Mouse (Mus musculus): ENCODE measurements around the gene Pxylp1. TPM values are rescaled to one million over a fixed set of nuclear protein-coding genes. Genes with fewer than 3 reads are reported as not detected.

Gene Pxylp1
- polyA plus RNA-seq, 1 experiment from 2014 or later = 48.5 TPM

DNA sequence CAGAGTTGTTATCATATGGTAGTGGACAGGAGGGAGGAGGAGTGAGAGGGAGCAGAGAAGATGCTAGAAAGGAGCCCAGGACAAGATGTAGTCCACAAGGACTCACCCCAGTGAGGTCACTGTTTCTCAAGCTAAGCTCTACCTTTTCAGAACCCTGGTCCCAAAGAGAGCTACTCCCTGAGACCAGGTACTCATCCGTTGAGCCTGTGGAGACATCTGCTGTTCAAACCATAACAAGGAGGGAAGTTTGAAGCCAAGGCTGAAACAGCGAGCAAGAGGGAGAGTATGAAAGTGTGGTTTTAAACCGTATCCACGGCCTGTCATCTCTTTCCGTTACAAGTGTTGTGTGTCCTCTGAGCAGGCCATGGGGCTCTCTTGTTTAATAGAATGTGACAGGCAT, 22.9 kb downstream of the Pxylp1 start:
- H3K36me3 ChIP-seq (replicated peaks) = no peaks in the 10 kb centered on the region; the same call in 1 of the 2 replicates
- H3K4me1 ChIP-seq = peaks cover 4% of the 10 kb centered on the region; the same call in 1 of the 2 replicates
- no peak overlapping the region for H3K4me2 ChIP-seq
- no peak overlapping the region for H3K4me3 ChIP-seq (replicated peaks)
- 0 out of 2 replicates have a peak, but pooled peaks cover 3% of the 10 kb centered on the region for H3K9me3 ChIP-seq
- no peaks in the 10 kb centered on the region for H3K27me3 ChIP-seq
- no peak overlapping the region for H3K27ac ChIP-seq
- H3K9ac ChIP-seq = no peak overlapping the region
- WGBS = 94% methylated on average over 5 of the region's 5 CpGs
- no peak for ATAC-seq (ENCODE audit: low FRiP score)

DNA sequence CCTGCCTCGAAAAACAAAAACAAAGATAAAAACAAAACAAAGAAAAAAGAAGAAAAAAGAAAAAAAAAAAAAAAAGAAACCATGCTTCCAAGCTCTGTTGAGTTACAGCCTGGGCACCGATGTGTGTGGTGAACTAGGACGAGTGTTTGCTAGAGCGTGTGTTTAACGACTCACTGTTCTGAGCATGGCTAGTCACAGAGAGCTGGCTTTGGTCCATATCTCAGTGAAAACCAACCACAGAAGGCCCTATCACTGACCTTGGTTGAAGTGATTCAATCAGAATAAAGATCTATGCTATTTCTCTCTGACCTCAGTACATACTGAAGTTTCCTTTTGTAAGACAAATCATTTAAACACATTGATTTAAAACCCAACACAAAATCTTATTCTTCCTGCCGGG, 23.9 kb downstream of the Pxylp1 start:
- H3K9me3 ChIP-seq = 0 out of 2 replicates have a peak, but pooled peaks cover 3% of the 10 kb centered on the region
- no peak overlapping the region for H3K4me2 ChIP-seq
- no peaks in the 10 kb centered on the region for H3K27me3 ChIP-seq
- H3K4me1 ChIP-seq = peaks cover 4% of the 10 kb centered on the region; the same call in 1 of the 2 replicates
- no peak for ATAC-seq (ENCODE audit: low FRiP score)
- no peak overlapping the region for H3K9ac ChIP-seq
- 91% methylated on average over 6 of the region's 6 CpGs for WGBS
- no peak overlapping the region for H3K27ac ChIP-seq
- no peaks in the 10 kb centered on the region; the same call in 1 of the 2 replicates for H3K36me3 ChIP-seq (replicated peaks)
- no peak overlapping the region for H3K4me3 ChIP-seq (replicated peaks)

DNA sequence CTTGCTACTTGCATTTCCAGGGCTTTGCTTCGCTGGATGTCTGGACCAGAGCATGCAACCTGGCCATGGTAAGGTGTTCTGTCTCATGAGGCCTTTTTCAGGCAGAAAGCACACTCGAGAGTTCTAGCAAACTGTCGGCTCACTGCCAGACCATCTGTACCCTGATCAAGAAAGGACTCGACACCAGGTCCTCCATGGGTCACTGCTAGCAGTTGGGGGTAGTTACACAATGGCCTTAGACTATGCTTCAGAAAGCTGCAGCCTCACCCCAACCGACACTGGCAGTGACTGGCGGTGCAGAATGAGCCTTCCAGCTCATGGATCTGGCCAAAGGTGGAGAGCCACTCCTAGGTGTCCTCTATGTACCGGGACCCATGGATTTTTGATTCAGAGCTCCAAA, 25.3 kb downstream of the Pxylp1 start:
- H3K36me3 ChIP-seq (replicated peaks) = no peaks in the 10 kb centered on the region
- 0 out of 2 replicates have a peak, but pooled peaks cover 3% of the 10 kb centered on the region for H3K9me3 ChIP-seq
- WGBS = 56% methylated on average over 7 of the region's 7 CpGs
- no peak overlapping the region for H3K4me2 ChIP-seq
- H3K4me1 ChIP-seq = peaks cover 4% of the 10 kb centered on the region; the same call in 1 of the 2 replicates
- H3K4me3 ChIP-seq (replicated peaks) = no peak overlapping the region
- ATAC-seq (ENCODE audit: low FRiP score) = no peak
- H3K9ac ChIP-seq = no peak overlapping the region
- no peaks in the 10 kb centered on the region for H3K27me3 ChIP-seq
- no peak overlapping the region for H3K27ac ChIP-seq

DNA sequence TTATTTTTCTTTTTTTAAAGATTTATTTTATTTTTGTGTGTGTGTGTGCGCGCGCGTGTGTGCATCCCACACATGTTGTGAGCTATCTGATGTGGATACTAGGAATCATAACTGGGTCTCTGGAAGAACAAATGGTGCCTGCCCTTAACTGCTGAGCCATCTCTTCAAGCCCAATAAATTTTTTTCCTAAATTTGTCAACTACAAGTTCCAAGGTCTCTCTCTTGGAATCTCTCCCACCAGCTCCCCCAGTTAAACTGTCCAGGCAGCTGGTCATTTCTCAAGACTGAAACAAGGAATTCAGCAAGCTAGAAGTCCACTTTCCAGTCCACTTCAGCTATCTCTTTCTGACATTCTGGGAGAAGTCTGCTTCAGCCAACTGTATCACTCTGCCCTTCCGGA, 26.3 kb downstream of the Pxylp1 start:
- no peak overlapping the region for H3K9ac ChIP-seq
- ATAC-seq (ENCODE audit: low FRiP score) = no peak
- no peaks in the 10 kb centered on the region for H3K27me3 ChIP-seq
- 98% methylated on average over 5 of the region's 5 CpGs for WGBS
- H3K36me3 ChIP-seq (replicated peaks) = no peaks in the 10 kb centered on the region
- no peak overlapping the region for H3K4me3 ChIP-seq (replicated peaks)
- H3K27ac ChIP-seq = no peak overlapping the region
- H3K4me1 ChIP-seq = peaks cover 4% of the 10 kb centered on the region; the same call in 1 of the 2 replicates
- 0 out of 2 replicates have a peak, but pooled peaks cover 3% of the 10 kb centered on the region for H3K9me3 ChIP-seq
- no peak overlapping the region for H3K4me2 ChIP-seq

DNA sequence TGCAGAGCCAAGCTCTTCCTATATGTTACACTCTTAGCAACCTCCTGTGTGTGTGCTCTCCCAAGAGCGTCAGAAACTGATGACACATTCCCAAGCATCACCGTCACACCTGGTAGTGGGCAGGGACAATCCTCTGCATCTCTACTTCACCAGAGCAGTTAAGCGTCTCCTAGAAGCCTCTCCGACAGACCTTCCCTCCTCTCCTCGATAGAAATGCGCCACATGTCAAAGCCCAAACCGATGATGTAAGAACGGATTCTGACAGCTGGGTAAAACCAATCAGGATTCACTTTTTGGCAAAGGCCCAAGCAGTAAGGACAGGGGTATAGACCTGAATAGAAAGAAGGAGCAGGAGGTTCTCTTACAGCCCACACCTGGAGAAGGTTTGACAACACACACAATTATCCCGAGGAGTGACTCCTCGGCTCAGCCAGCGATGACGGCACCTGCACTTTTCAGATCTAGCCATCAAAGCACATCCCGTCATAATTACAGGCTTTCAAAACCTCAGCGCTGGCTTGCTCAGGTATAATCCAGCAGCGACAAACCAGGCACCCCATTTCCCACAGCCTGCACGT, 26.9 kb downstream of the Pxylp1 start:
- no peak overlapping the region for H3K4me2 ChIP-seq
- no peaks in the 10 kb centered on the region for H3K9me3 ChIP-seq
- peak overlapping the region; percentile 61; the same call in 1 of the 2 replicates for H3K27ac ChIP-seq
- no peaks in the 10 kb centered on the region for H3K27me3 ChIP-seq
- H3K9ac ChIP-seq = no peak overlapping the region
- ATAC-seq (ENCODE audit: low FRiP score) = no peak
- 76% methylated on average over 16 of the region's 16 CpGs for WGBS
- no peaks in the 10 kb centered on the region for H3K36me3 ChIP-seq (replicated peaks)
- H3K4me1 ChIP-seq = peaks cover 4% of the 10 kb centered on the region; the same call in 1 of the 2 replicates
- no peak overlapping the region for H3K4me3 ChIP-seq (replicated peaks)

DNA sequence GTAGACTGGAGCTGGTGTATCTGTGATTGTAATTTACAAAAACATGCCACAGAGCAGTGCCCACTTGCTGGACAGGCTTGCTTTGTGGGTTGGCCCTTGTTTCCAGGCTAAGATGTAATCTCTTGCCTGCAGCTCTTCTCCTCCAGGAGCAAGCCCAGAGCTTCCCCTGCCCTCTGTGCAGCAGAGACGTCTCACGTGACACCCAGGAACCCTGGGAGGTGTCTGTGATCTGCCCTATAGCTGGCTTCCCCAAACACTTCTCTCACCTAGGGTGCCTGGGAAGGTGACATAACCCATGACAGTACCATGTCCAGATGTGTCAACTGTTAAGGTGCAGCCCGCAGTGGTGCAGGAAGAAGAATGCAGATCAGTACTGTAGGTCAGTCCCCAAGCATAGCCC, 28.9 kb downstream of the Pxylp1 start:
- no peak for ATAC-seq (ENCODE audit: low FRiP score)
- H3K4me1 ChIP-seq = peaks cover 9% of the 10 kb centered on the region; the same call in 1 of the 2 replicates
- no peak overlapping the region for H3K27ac ChIP-seq
- WGBS = 85% methylated on average over 3 of the region's 3 CpGs
- H3K27me3 ChIP-seq = no peaks in the 10 kb centered on the region
- no peak overlapping the region for H3K4me3 ChIP-seq (replicated peaks)
- H3K4me2 ChIP-seq = no peak overlapping the region
- H3K36me3 ChIP-seq (replicated peaks) = no peaks in the 10 kb centered on the region
- no peak overlapping the region for H3K9ac ChIP-seq
- H3K9me3 ChIP-seq = no peaks in the 10 kb centered on the region

DNA sequence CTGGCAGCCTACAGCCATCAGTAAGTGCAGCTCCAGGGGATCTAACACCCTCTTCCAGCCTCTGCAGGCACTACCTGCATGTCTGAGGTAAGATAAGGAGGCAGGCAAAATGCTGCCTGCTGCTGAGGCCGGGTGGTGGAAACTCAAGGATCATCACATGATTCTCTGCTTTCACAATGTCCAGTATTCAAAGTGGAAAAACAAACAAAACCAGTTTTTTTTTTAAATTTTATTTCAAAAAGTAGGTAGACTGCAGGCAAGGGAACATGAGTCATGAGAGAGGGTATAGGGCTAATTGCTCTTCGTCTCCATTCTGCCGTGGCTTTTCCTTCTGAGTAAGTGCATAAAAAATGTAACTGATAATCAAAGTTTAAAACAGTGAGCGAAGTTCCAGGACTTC, 29.6 kb downstream of the Pxylp1 start:
- no peaks in the 10 kb centered on the region for H3K36me3 ChIP-seq (replicated peaks)
- peaks cover 9% of the 10 kb centered on the region; the same call in 1 of the 2 replicates for H3K4me1 ChIP-seq
- no peak overlapping the region for H3K4me2 ChIP-seq
- H3K27me3 ChIP-seq = no peaks in the 10 kb centered on the region
- H3K9me3 ChIP-seq = no peaks in the 10 kb centered on the region
- no peak overlapping the region for H3K4me3 ChIP-seq (replicated peaks)
- no peak overlapping the region for H3K27ac ChIP-seq
- ATAC-seq (ENCODE audit: low FRiP score) = no peak
- H3K9ac ChIP-seq = no peak overlapping the region
- WGBS = 81% methylated on average over 4 of the region's 4 CpGs

DNA sequence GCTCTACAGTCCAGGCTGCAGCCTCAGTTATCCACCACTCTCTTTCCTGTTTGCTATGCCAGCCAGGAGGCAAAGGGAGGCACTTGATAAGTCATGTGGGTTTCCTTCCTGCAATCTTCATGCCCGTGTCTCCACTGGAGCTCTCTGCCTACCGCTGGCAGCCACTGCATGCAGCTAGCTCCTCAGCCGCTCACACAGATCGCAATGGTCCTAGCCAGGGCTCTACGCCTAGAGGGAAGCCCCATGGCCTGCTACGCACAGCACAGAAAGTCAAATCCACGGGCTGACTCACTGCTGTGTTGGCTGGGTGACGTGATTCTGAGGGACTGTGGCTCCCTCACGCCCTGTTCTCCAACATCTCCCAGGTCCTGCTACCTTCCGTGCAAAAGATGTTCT, 31.4 kb downstream of the Pxylp1 start:
- Histone ChIP-seq H3K27ac (no peak overlapping the region), H3K4me2 (no peak overlapping the region), H3K27me3 (no peaks in the 10 kb centered on the region), H3K9me3 (no peaks in the 10 kb centered on the region), H3K4me1 (peaks cover 5% of the 10 kb centered on the region; the same call in 1 of the 2 replicates), H3K9ac (no peak overlapping the region), H3K4me3 (replicated peaks) (no peak overlapping the region), H3K36me3 (replicated peaks) (no peaks in the 10 kb centered on the region)
- no peak for ATAC-seq (ENCODE audit: low FRiP score)
- WGBS = 90% methylated on average over 10 of the region's 10 CpGs

DNA sequence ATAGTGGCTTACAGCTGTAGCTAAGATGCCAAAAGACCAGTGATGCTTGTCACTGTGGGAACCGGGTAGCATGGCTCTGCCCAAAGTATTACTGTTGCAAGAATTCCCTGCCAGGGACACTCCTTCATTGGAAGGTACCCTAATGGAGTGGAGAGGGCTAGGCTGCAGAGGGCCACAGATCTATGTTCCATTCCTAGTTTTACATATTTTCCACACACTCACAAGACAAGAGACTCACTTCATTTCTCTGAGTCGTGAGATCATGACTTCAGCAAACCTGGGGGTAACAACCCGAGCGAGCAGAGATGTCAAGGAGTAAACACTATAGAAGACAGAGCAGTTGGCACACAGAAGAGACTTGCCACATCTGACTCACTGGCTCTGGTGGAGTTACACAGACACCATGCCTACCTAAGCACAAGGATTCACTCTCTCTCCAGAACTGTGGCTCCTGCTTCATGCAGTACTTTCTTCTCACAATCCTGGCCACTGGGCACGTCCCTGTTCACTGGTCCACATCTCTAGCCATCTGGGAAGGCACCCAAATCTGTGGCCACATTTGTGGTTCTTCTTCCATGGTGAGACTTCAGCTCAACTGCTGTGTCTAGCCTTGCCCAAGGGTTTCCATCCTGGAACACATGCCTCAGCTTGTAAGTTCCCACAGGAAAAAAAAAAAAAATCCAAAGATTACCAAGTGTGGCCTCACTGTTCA, 31.9 kb downstream of the Pxylp1 start:
- Histone ChIP-seq H3K9me3 (no peaks in the 10 kb centered on the region), H3K27me3 (no peaks in the 10 kb centered on the region), H3K4me2 (no peak overlapping the region), H3K36me3 (replicated peaks) (0 out of 2 replicates have a peak, but pooled peaks cover 4% of the 10 kb centered on the region), H3K9ac (no peak overlapping the region), H3K4me1 (peaks cover 5% of the 10 kb centered on the region; the same call in 1 of the 2 replicates), H3K27ac (no peak overlapping the region), H3K4me3 (replicated peaks) (no peak overlapping the region)
- no peak for ATAC-seq (ENCODE audit: low FRiP score)
- WGBS = 89% methylated on average over 5 of the region's 5 CpGs

DNA sequence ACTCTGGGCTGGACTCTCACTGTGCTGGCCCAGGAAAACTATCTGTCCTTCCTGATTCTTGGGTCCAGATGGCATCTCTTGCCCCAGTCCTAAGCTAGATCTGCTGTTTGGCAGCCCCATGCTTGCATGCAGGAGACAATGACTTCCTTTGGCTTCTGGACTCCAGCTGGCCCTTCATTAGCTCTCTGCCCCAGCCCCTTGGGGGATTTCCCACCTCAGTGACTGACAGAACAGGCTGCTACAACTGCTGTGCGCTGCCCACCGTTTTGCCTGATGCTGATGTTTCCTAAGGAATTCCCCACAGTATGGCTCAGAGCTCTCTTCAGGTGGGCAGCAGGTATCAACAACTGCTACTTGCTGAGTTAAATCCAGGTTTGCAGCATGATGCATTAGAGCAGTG, 33.4 kb downstream of the Pxylp1 start:
- Histone ChIP-seq H3K27me3 (no peaks in the 10 kb centered on the region), H3K27ac (no peak overlapping the region), H3K9me3 (no peaks in the 10 kb centered on the region), H3K4me3 (replicated peaks) (no peak overlapping the region), H3K36me3 (replicated peaks) (0 out of 2 replicates have a peak, but pooled peaks cover 9% of the 10 kb centered on the region), H3K4me2 (no peak overlapping the region), H3K9ac (no peak overlapping the region), H3K4me1 (peaks cover 7% of the 10 kb centered on the region)
- WGBS = 73% methylated on average over 2 of the region's 2 CpGs
- no peak for ATAC-seq (ENCODE audit: low FRiP score)

DNA sequence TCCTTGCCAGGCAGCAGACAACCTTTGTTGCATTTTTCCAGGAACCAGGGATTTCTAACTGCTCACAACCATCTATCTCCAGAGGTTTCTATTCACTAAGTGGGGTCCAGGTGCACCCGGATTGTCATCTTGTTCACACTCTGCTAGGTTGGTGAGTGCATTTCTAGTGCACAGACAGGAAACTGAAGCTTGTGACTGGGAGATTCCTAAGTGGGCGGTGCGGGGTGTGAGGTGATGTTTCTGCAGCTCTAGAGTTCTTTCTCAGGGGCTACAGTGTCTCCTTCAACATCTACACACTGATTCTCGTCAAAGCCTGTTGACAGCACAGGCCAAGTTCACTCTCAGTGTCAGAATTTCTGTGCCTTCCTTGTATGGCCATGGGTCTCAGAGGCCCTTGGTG, 34.6 kb downstream of the Pxylp1 start:
- Histone ChIP-seq H3K4me1 (peaks cover 7% of the 10 kb centered on the region), H3K27me3 (no peaks in the 10 kb centered on the region), H3K36me3 (replicated peaks) (0 out of 2 replicates have a peak, but pooled peaks cover 9% of the 10 kb centered on the region), H3K9ac (no peak overlapping the region), H3K9me3 (no peaks in the 10 kb centered on the region), H3K4me3 (replicated peaks) (no peak overlapping the region), H3K27ac (no peak overlapping the region), H3K4me2 (no peak overlapping the region)
- 88% methylated on average over 4 of the region's 4 CpGs for WGBS
- no peak for ATAC-seq (ENCODE audit: low FRiP score)

DNA sequence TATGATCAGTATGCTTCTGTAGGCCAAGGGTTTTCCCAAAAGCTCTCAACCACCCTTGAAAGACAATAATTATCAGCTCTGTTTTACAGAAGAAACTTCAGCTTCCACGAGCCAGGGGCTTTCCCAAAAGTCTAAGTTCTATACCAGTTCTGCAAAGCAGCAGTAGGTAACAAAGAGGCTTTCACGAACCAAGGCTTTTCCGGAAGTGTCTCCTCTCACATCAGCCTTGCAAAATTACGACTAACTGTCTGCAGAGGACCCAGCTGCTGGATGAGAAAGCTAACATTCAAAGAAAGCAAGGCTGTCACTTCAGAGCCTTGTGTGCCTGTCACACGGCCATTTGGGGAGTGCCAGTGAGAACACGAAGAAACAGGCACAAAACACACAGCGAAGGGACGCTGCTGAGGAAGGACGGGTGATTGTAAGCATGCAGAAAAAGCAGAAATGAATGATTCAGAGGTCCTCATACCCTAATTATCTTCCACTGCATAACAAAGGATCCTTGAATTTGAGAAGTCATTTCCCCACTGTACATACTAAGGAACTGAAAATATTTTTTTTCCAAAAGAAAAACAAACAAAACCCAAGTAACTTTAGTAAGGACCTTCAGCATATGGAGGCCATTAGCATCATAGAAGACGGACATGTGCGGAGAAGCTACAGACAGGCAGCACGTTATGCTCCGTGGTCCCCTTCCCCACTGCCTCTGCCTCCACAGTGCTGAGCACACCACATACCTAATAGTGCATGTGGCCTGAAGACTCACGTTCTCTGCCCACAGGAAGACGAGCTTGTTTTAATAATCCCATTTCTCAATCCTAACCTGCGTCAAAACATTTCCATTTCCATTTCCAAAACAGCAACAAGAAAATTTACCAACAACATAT, 38.9 kb downstream of the Pxylp1 start:
- no peak for ATAC-seq (ENCODE audit: low FRiP score)
- Histone ChIP-seq H3K27ac (no peak overlapping the region), H3K4me1 (peaks cover 17% of the 10 kb centered on the region), H3K36me3 (replicated peaks) (0 out of 2 replicates have a peak, but pooled peaks cover 9% of the 10 kb centered on the region), H3K9ac (no peak overlapping the region), H3K4me2 (no peak overlapping the region), H3K4me3 (replicated peaks) (no peak overlapping the region), H3K27me3 (no peaks in the 10 kb centered on the region), H3K9me3 (no peaks in the 10 kb centered on the region)
- 75% methylated on average over 16 of the region's 16 CpGs for WGBS

All from forebrain, embryonic 12.5 days (tissue).